Mouse (Mus musculus): ENCODE results near the gene Tmprss6. TPM values are rescaled to one million over a fixed set of nuclear protein-coding genes. Genes with fewer than 3 reads are reported as not detected.

Gene Tmprss6
- polyA plus RNA-seq, 1 experiment, result 0.08 TPM

GRCm38 (mm10) chr15:78416937-78417336, 51.5 kb downstream of the Tmprss6 start:
- H3K4me2 ChIP-seq (ENCODE audit: low read depth), result no peak overlapping the region
- no peaks in the 10 kb centered on the region for H3K36me3 ChIP-seq (ENCODE audit: control insufficient read depth, insufficient read depth)
- TF ChIP-seq USF1 (IDR thresholded peaks at IDR 0.05; ENCODE audit: low read depth) (no peak), MYOD1 (IDR thresholded peaks at IDR 0.05; ENCODE audit: control insufficient read depth in 1 of 3, insufficient read length in 2 of 3, low read depth in 2 of 3) (no peak), TCF12 (IDR thresholded peaks at IDR 0.05; ENCODE audit: insufficient read depth, poor library complexity, severe bottlenecking) (no peak), MYOG (IDR thresholded peaks at IDR 0.05; ENCODE audit: control insufficient read depth in 1 of 3, insufficient read depth in 1 of 3, insufficient read length in 2 of 3, low read depth in 2 of 3) (no peak), SRF (IDR thresholded peaks at IDR 0.05; ENCODE audit: control insufficient read depth, insufficient read length, low read depth) (no peak), CEBPB (IDR thresholded peaks at IDR 0.05; ENCODE audit: insufficient read depth, poor library complexity, severe bottlenecking) (no peak), TCF3 (IDR thresholded peaks at IDR 0.05; ENCODE audit: insufficient read length, low read depth) (no peak), MAX (IDR thresholded peaks at IDR 0.05; ENCODE audit: low read depth) (no peak), POLR2AphosphoS2 (IDR thresholded peaks at IDR 0.05; ENCODE audit: insufficient read length, low read depth) (no peak)
- H3ac ChIP-seq (ENCODE audit: control insufficient read depth, insufficient read length), result no peak overlapping the region
- H3K27me3 ChIP-seq (ENCODE audit: control insufficient read depth, insufficient read depth, insufficient read length), result peaks cover 19% of the 10 kb centered on the region
- H3K4me3 ChIP-seq, result no peak overlapping the region
- no peaks in the 10 kb centered on the region for H3K79me2 ChIP-seq (ENCODE audit: control insufficient read depth, insufficient read depth)

GRCm38 (mm10) chr15:78414157-78414556, 54.3 kb downstream of the Tmprss6 start:
- peaks cover 8% of the 10 kb centered on the region for H3K27me3 ChIP-seq (ENCODE audit: control insufficient read depth, insufficient read depth, insufficient read length)
- H3ac ChIP-seq (ENCODE audit: control insufficient read depth, insufficient read length), result no peak overlapping the region
- H3K79me2 ChIP-seq (ENCODE audit: control insufficient read depth, insufficient read depth), result no peaks in the 10 kb centered on the region
- TF ChIP-seq E2F4 (IDR thresholded peaks at IDR 0.05; ENCODE audit: insufficient read depth) (no peak), MYOG (IDR thresholded peaks at IDR 0.05; ENCODE audit: control insufficient read depth in 1 of 3, insufficient read depth in 1 of 3, insufficient read length in 2 of 3, low read depth in 2 of 3) (no peak), TCF3 (IDR thresholded peaks at IDR 0.05; ENCODE audit: insufficient read length, low read depth) (no peak), USF1 (IDR thresholded peaks at IDR 0.05; ENCODE audit: low read depth) (no peak), TCF12 (IDR thresholded peaks at IDR 0.05; ENCODE audit: insufficient read depth, poor library complexity, severe bottlenecking) (no peak), REST (IDR thresholded peaks at IDR 0.05; ENCODE audit: insufficient read depth, insufficient read length) (no peak), POLR2A (IDR thresholded peaks at IDR 0.05; ENCODE audit: insufficient read length, low read depth) (no peak), SRF (IDR thresholded peaks at IDR 0.05; ENCODE audit: control insufficient read depth, insufficient read length, low read depth) (no peak), MYOD1 (IDR thresholded peaks at IDR 0.05; ENCODE audit: control insufficient read depth in 1 of 3, insufficient read length in 2 of 3, low read depth in 2 of 3) (no peak), CEBPB (IDR thresholded peaks at IDR 0.05; ENCODE audit: insufficient read depth, poor library complexity, severe bottlenecking) (no peak), MAX (IDR thresholded peaks at IDR 0.05; ENCODE audit: low read depth) (no peak), POLR2AphosphoS2 (IDR thresholded peaks at IDR 0.05; ENCODE audit: insufficient read length, low read depth) (no peak)
- H3K36me3 ChIP-seq (ENCODE audit: control insufficient read depth, insufficient read depth), result no peaks in the 10 kb centered on the region
- H3K4me2 ChIP-seq (ENCODE audit: low read depth), result no peak overlapping the region
- no peak overlapping the region for H3K4me3 ChIP-seq

GRCm38 (mm10) chr15:78413719-78414117, 54.7 kb downstream of the Tmprss6 start:
- Histone ChIP-seq H3K79me2 (ENCODE audit: control insufficient read depth, insufficient read depth) (no peaks in the 10 kb centered on the region), H3ac (ENCODE audit: control insufficient read depth, insufficient read length) (no peak overlapping the region), H3K4me2 (ENCODE audit: low read depth) (no peak overlapping the region), H3K27me3 (ENCODE audit: control insufficient read depth, insufficient read depth, insufficient read length) (peaks cover 4% of the 10 kb centered on the region), H3K36me3 (ENCODE audit: control insufficient read depth, insufficient read depth) (no peaks in the 10 kb centered on the region), H3K4me3 (no peak overlapping the region)
- TF ChIP-seq MYOG (IDR thresholded peaks at IDR 0.05; ENCODE audit: control insufficient read depth in 1 of 3, insufficient read depth in 1 of 3, insufficient read length in 2 of 3, low read depth in 2 of 3) (no peak), SRF (IDR thresholded peaks at IDR 0.05; ENCODE audit: control insufficient read depth, insufficient read length, low read depth) (no peak), MAX (IDR thresholded peaks at IDR 0.05; ENCODE audit: low read depth) (no peak), CEBPB (IDR thresholded peaks at IDR 0.05; ENCODE audit: insufficient read depth, poor library complexity, severe bottlenecking) (no peak), REST (IDR thresholded peaks at IDR 0.05; ENCODE audit: insufficient read depth, insufficient read length) (no peak), TCF3 (IDR thresholded peaks at IDR 0.05; ENCODE audit: insufficient read length, low read depth) (no peak), MYOD1 (IDR thresholded peaks at IDR 0.05; ENCODE audit: control insufficient read depth in 1 of 3, insufficient read length in 2 of 3, low read depth in 2 of 3) (no peak), USF1 (IDR thresholded peaks at IDR 0.05; ENCODE audit: low read depth) (no peak), POLR2A (IDR thresholded peaks at IDR 0.05; ENCODE audit: insufficient read length, low read depth) (no peak), TCF12 (IDR thresholded peaks at IDR 0.05; ENCODE audit: insufficient read depth, poor library complexity, severe bottlenecking) (no peak), E2F4 (IDR thresholded peaks at IDR 0.05; ENCODE audit: insufficient read depth) (no peak), POLR2AphosphoS2 (IDR thresholded peaks at IDR 0.05; ENCODE audit: insufficient read length, low read depth) (no peak)

GRCm38 (mm10) chr15:78413083-78413718, 55.2 kb downstream of the Tmprss6 start:
- Histone ChIP-seq H3K36me3 (ENCODE audit: control insufficient read depth, insufficient read depth) (no peaks in the 10 kb centered on the region), H3K4me2 (ENCODE audit: low read depth) (peak overlapping the region; percentile 0), H3K27me3 (ENCODE audit: control insufficient read depth, insufficient read depth, insufficient read length) (no peaks in the 10 kb centered on the region), H3K79me2 (ENCODE audit: control insufficient read depth, insufficient read depth) (no peaks in the 10 kb centered on the region), H3ac (ENCODE audit: control insufficient read depth, insufficient read length) (no peak overlapping the region), H3K4me3 (no peak overlapping the region)
- TF ChIP-seq MYOG (IDR thresholded peaks at IDR 0.05; ENCODE audit: control insufficient read depth in 1 of 3, insufficient read depth in 1 of 3, insufficient read length in 2 of 3, low read depth in 2 of 3) (peak in 1 of 3 experiments; percentile 45), POLR2AphosphoS2 (IDR thresholded peaks at IDR 0.05; ENCODE audit: insufficient read length, low read depth) (no peak), SRF (IDR thresholded peaks at IDR 0.05; ENCODE audit: control insufficient read depth, insufficient read length, low read depth) (no peak), CEBPB (IDR thresholded peaks at IDR 0.05; ENCODE audit: insufficient read depth, poor library complexity, severe bottlenecking) (no peak), TCF12 (IDR thresholded peaks at IDR 0.05; ENCODE audit: insufficient read depth, poor library complexity, severe bottlenecking) (no peak), USF1 (IDR thresholded peaks at IDR 0.05; ENCODE audit: low read depth) (no peak), TCF3 (IDR thresholded peaks at IDR 0.05; ENCODE audit: insufficient read length, low read depth) (no peak), POLR2A (IDR thresholded peaks at IDR 0.05; ENCODE audit: insufficient read length, low read depth) (no peak)
